Mouse (Mus musculus): ENCODE measurements around the gene Sec62.
"Not testable (repeated sequence)": the region's sequence is repeated elsewhere in the genome, so short reads cannot be mapped to it uniquely, and the experiment has no call there.

Gene Sec62

DNA sequence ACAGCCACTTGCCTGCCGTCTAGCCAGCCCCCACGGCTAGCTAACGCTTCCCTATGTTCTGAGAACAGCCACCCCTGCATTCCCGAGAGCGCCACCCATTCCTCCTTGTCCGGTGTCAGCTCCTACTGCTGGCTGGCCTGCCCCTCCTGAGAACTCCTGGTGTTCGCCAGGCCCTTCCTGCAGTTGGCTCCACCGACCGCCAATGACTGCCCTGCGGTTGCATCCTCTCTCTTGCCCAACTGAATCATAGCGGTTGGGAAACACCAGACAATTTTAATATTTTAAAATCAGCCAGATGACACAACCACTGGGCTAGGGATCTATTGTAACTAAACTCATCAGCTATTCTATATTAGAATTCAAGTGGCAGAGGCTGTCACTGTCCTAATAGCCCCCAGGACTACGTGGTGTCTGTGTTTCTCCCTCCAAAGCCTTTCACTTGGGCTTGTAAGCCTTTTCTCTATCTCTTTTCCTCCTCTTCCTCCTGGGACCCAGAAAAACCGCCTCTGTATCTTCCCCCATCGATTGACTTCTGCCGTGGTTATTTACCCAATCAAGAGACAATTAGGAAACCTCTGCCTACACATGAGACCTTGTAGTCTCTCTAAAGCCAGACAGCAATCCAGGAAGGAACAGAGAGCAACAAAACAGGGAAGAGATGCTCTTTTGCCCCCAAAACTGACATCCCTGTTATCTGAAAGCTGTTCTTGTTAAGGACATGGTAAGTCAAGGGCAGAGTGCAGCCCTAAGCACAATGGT lies 39.4 kb downstream of the Sec62 start:
- DNase-seq (ENCODE audit: low spot score), result no peak

DNA sequence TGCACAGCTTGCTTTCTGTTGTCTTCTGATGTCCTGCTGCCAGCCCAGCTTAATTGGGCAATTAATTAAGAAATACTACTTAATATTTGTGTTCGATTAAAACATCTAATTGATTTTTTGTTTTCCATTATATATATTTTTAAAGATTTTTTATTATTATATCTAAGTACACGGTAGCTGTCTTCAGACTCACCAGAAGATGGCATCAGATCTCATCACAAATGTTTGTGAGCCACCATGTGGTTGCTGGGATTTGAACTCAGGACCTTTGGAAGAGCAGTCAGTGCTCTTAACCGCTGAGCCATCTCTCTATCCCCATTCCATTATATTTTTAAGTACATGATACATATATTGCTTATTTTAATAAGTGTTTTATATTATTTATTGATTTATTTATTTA lies 40.6 kb downstream of the Sec62 start:
- no peak for DNase-seq (ENCODE audit: low spot score)

DNA sequence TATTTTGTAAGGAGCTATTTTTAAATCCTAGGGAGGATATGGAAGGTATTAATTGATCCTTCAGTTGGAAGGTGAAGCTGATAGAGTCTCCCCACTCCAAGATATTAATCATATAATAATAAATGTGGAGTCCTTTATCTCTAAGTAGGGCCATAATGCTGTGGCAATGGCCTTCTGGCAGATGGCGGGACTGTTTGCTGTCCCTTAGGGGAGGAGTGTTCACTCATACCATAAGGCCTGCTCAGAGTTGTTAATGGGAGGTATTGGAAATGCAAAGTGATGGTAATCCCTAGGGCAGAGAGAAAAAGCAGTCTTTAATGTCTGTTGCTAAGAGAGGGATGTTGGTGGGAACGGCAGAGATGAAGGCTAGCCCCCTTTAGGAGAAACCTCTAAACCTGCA lies 53.1 kb downstream of the Sec62 start:
- DNase-seq (ENCODE audit: low spot score), result no peak

DNA sequence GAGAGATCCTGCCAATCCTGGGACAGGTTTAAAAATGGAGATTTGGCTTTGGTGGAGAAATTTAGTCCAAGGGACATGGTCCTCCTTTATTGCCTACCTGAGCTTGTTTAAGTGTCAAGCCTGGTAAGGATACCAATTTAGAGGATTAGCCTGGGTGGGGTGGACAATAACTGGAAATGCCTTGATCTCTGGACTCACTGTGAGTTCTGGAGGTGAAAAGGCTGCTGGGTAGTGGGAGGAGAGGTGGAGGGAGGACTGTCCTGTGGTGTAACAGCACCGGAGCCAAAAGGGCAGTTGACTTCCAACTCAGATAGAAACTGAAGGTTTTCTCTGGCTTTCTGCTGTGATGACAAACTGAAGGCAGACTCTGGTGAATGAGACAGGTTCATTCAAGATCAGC lies 54.7 kb downstream of the Sec62 start:
- no peak for DNase-seq (ENCODE audit: low spot score)

DNA sequence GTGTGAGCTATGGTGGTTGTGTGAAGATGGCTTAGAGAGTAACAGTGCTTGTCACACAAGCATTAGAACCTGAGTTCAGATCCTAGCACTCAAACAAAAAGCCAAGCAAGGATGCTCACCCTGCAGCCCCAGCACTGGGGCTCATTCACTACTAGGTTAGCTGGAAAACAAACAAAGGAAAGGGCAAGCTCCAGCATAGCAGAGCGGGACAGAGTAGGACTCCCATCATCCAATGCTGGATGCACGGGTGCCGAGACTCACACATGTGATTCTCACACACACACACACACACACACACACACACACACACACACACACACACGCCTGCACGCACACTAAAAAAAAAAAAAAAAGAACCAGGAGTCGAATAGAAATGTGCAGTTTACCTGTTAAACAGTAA lies 58.7 kb downstream of the Sec62 start:
- no peak for DNase-seq (ENCODE audit: low spot score)

DNA sequence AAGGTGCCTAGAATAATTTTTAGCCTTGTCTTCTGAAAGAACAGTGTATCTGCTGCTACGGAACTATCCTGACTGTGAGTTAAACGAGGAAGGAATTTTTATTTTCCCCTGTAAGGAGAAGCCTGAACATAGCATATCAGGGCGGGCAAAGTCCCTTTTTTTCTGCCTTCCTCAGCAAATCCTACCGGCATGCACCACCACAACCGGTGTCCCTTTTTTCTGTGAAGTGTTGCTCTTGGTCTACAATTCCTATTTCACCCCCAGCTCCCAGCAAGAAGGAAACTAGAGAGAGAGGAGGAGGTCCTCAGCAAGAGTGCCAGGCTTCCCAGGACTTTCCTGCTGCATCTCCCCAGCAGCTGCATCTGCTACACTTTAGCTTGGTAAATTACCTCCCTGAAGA lies 60.9 kb downstream of the Sec62 start:
- DNase-seq (ENCODE audit: low spot score), result no peak

DNA sequence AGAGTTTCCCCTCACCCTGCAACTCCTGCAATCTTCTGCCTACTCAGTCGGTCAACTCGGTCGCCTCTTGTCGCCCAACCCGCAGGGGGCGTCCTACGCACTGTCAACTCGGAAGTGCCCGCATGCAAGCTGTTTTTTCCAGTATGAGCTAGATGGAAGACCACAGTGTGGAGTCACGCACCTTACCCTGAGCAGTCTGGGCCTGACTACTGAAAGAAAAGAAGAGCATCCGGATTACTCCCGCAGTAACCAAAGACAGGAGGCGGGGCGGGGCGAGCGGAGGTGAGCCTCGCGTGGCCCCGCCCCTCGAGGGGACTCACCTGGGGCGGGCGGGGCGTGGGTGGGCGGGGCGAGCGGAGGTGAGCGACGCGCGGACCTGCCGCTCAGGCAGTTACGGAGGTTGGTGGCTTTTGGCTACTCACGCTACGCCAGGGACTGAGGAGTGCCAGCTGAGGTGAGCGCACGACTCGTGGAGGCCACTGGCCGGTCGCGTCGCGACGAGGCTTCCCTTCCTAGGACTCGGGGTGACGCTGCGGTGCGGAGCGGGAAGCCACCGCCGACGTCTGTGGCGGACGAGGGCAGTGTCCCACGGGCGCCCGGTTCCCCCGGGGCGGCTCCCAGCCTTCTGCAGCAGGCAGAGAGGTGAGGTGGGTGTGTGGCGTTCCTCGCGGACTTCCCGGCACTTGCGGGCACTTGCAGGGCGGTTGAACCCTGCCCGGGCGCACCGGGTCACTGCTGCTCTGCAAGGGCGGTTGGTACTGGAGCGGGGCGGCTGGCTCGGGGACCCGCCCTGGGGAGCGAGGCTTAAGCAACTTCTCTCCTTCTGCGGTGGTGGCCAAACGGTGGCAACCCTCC lies 63.2 kb downstream of the Sec62 start, which contains the start of gene Gpr160:
Gpr160 (plus strand) TSS at position 347 of the 855 bp plus-strand sequence.
- no peak for DNase-seq (ENCODE audit: low spot score)

DNA sequence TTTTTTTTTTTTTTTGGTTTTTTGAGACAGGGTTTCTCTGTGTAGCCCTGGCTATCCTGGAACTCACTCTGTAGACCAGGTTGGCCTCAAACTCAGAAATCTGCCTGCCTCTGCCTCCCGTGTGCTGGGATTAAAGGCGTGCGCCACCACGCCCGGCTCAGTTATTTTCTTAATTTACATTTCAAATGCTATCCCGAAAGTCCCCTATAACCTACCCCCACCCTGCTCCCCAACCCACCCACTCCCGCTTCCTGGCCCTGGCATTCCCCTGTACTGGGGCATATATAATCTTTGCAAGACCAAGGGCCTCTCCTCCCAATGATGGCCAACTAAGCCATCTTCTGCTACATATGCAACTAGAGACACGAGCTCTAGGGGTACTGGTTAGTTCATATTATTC lies 66.9 kb downstream of the Sec62 start:
- DNase-seq (ENCODE audit: low spot score), result not testable (repeated sequence)

DNA sequence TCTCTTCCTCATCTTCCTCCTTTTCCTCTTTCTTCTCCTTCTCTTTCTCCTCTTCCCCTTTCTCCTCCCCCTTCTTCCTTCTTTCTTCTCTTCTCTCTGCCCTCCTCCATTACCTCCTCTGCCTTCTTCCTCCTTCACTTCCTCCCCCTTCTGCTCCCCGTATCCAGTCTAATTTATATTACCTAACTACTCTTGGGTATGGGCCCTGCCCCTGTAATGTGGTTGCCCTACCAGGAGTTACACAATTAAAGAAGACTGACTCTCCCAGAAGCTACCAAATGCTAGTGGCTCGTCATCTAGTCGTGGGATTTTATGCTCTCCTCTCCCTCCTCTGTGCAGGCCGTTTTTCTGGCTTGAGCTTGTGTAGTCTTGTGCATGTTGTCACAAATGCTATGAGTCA lies 68.0 kb downstream of the Sec62 start:
- DNase-seq (ENCODE audit: low spot score), result no peak

DNA sequence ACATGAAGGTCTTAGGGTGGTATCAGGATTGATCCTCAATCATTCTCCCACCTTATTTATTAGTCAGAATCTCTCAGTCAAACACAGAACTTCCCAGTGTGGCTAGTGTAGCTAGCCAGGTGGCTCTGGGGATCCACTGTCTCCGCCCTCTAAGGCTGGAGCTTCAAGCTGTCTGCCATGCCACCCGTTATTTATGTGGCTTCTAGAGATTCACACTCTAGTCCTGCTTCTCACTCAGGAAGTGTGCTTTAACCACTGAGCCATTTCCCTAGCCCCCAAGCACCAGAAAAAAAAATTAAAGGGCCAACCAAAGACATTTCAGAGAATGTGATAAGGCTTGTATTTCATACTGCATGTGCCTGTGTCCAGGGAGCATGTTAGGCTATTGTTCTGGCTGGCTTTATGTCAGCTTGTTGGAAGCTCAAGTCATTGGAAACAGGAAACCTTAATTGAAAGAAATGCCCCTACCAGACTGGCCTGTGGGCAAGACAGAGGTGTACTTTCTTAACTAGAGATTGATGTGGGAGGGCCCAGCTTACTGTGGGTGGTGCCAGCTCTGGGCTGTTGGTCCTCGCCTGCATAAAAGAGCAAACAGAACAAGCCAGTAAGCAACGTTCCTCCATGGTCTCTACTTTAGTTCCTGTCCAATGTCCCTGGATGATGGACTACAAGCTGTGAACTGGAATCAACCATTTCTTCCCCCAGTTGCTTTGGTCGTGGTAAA lies 71.2 kb downstream of the Sec62 start:
- DNase-seq (ENCODE audit: low spot score), result no peak

DNA sequence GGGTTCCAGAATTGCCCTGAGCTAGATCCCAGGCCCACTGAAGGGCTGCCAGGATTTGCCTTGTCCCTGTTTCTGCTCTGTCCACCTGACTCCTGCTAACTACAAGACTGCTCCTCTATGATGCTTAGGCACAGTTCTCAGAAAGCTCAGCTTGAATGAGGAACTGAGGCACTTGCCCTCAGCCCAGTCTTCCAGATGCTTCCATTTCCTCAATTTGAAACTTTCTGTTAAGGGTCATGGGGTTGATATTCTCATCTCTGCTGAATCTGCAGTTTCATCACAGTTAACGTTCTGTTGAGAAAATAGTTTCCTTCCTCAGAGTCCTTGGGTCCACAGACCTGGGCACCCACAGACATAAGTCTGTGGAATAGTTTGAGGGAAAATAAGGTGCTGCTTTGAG lies 72.0 kb downstream of the Sec62 start:
- DNase-seq (ENCODE audit: low spot score), result no peak

DNA sequence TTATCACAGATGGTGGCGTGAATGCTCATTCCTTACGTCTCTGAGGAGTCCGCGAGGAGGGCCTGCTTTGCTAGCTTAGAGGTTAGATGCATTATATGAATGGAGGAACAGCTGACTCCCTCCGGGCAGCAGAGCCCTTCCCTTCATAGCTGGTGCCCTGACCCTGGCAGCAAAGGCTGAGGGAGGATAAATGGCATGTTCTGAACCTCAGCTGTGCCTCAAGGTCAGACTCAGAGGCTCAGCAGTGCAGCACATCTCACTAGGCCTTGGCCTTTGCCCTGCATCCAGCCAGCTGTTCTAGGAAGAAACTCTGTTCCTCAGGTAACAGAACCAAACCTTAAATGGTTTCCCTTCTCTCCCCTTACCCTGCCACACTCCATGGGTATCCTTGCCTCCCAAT lies 75.5 kb downstream of the Sec62 start:
- no peak for DNase-seq (ENCODE audit: low spot score)

DNA sequence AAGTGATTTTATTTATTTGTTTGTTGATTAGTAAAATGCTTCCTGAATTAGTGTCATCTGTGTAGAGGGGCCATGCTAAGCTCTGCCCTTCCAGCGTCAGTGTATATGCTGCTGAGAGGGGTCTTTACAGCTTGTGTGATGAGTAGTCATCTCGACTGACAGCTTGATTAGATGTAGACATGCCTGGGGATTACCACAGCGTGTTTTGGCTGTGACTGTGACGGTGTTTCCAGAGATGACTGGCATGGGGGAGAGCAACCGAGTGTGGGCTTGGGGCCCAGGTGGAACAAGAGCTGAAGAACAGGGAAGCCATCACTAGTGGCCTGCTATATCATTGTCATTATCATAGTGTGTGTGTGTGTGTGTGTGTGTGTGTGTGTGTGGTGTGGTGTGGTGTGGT lies 76.0 kb downstream of the Sec62 start:
- DNase-seq (ENCODE audit: low spot score), result no peak

DNA sequence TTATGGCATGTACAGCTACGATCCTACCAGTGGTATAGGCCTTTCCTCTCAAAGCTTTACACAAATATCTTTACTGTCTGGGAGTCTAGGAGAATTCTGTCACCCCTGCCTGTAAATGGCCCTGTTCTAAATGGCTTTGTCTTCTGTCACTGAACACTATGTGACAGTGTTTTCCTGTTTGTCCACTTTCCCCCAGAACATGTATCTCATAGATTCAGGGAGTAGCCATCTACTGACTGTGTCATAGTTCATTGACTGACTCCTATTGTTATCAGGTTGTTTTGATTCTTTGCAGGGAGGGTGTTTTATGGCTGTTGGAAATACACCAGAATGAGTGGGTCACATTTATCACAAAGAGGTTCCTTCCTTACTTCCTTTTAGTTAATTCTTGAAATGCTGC lies 77.3 kb downstream of the Sec62 start:
- DNase-seq (ENCODE audit: low spot score), result no peak

Data from MN1 (cell line).